Mouse (Mus musculus): ENCODE measurements at regions not wholly inside any gene's neighbourhood (a gene's known extent, or its start where the extent isn't known, plus 50 kb on each side); places are given as distances from the start of the nearest gene placed in this dataset.

- no peak for TF ChIP-seq CTCF (IDR thresholded peaks at IDR 0.05; ENCODE audit: borderline replicate concordance, insufficient read depth, low read depth, low read length)
- no peak for TF ChIP-seq POLR2A (IDR thresholded peaks at IDR 0.05; ENCODE audit: borderline replicate concordance, insufficient read depth, low read length)
These were observed 96.0 kb downstream of the Epdr1 start for GRCm38 (mm10) chr13:19523686-19524085.

Data from cerebellum, adult 2 months (tissue).